Mouse (Mus musculus): ENCODE results near the gene Astn2.

DNA sequence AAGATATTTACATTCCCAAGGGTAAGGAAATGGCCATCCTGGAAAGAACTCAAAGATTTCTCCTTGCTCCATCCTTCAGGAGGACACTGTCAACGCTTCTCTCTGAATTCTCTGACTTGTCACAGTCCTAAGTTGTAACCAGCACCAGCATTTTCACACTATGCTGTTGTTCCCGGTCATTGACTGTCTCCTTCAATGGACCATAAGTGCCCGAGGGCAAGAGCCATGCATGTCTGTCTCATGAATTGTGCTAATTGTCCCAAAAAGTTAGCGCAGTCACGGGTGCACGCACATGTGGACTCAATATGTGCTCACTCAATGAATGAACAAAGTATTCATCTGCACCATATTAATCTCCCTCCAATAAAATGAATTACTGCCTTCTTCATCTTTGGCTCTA is 741.2 kb downstream of the Astn2 start:
- no peak for TF ChIP-seq GATA1 (IDR thresholded peaks at IDR 0.05; ENCODE audit: borderline replicate concordance, low read length)
- no peak for TF ChIP-seq FLI1 (IDR thresholded peaks at IDR 0.05; ENCODE audit: low read length)
